Mouse (Mus musculus) left cerebral cortex, postnatal 14 days (tissue): ENCODE results near the gene Atg13. TPM values are rescaled to one million over a fixed set of nuclear protein-coding genes. Genes with fewer than 3 reads are reported as not detected.

Experiments used
- DNase-seq, 2 experiments: peaks; one replicate each; pipeline ENCODE4 v3.0.0; 2021 to 2022; ENCODE audit warnings: low spot score in 2 of 2, mixed read lengths in 1 of 2
- intact Hi-C: fragments of 180-260 bp; cut with DNase I; formaldehyde crosslinking; loops from one replicate; pipeline ENCODE4 v1.15.1; 2025
- total RNA-seq, 2 experiments: library from RNA; stranded (reverse); gene quantifications; 2 replicates each; pipeline ENCODE4 v1.2.3; 2021

Atg13 gene
- total RNA-seq, 2 experiments from 2014 or later = 73.5 to 74.6 TPM

- intact Hi-C loops = no loop called here
Measured at GRCm38 (mm10) chr2:91628171-91628570, 82.2 kb downstream of the Atg13 start.

GRCm38 (mm10) chr2:91627486-91627885 lies 82.9 kb downstream of the Atg13 start:
- no peak for DNase-seq
- intact Hi-C loops = no loop called here

More at GRCm38 (mm10) chr2:91628171-91628570, 82.2 kb downstream of the Atg13 start:
- DNase-seq = no peak

Other genes with a start within 250 kb of the Atg13 start
- 100 to 1,000 TPM; 119 to 124 TPM for gene Ckap5, start 183.8 kb downstream of the Atg13 start, total RNA-seq
- under 1 TPM in 1 of 2 experiments, not detected in 1; 0.18 TPM for gene F2, start 74.2 kb downstream of the Atg13 start, total RNA-seq
- gene Zfp408, start 60.8 kb downstream of the Atg13 start, total RNA-seq = 10 to 100 TPM; 11.1 to 13.3 TPM
- 10 to 100 TPM; 80.3 to 88.9 TPM for gene Arhgap1, start 60.7 kb downstream of the Atg13 start, total RNA-seq
- gene Harbi1, start 276 bp upstream of the Atg13 start, total RNA-seq = 1 to 10 TPM; 6.5 to 8.3 TPM
- gene Ambra1, start 19.6 kb upstream of the Atg13 start, total RNA-seq = 10 to 100 TPM; 51.9 to 54.3 TPM
- 10 to 100 TPM; 37.3 to 42.0 TPM for gene Chrm4, start 216.7 kb upstream of the Atg13 start, total RNA-seq
- 10 to 100 TPM; 24.9 to 26.3 TPM for gene Mdk, start 221.7 kb upstream of the Atg13 start, total RNA-seq
- gene Gm9821, start 235.1 kb upstream of the Atg13 start, total RNA-seq = not detected